Mouse (Mus musculus): ENCODE data around the gene Tnfrsf13b.

- TF ChIP-seq CTCF (IDR thresholded peaks at IDR 0.05; ENCODE audit: low read depth) = peak; percentile 47
- TF ChIP-seq EP300 (IDR thresholded peaks at IDR 0.05; ENCODE audit: low read depth) = no peak
These were observed 47.8 kb downstream of the Tnfrsf13b start for GRCm38 (mm10) chr11:61174291-61174820.
